Mouse (Mus musculus) intestine, embryonic 15.5 days (tissue): Measurements from ENCODE around the gene Ccdc51. TPM values are rescaled to one million over a fixed set of nuclear protein-coding genes. Genes with fewer than 3 reads are reported as not detected.

Experiments
- ATAC-seq: fragments of 200-750 bp; cut with Nextera tagmentation; 2 replicates; pipeline ENCODE4 v1.8.0; 2017; ENCODE audit warnings: moderate TSS enrichment, moderate library complexity
- H3K27ac ChIP-seq: fragments of 300-500 bp; sonication (generic); 2 replicates; pipeline ENCODE4 v1.5.1; 2015; ENCODE audit warnings: mild to moderate bottlenecking, inconsistent platforms
- H3K27me3 ChIP-seq: fragments of 300-500 bp; sonication (generic); replicated peaks from 2 replicates; pipeline ENCODE4 v1.6.1; 2015; ENCODE audit warnings: inconsistent platforms
- H3K36me3 ChIP-seq: fragments of 300-500 bp; sonication (generic); 2 replicates; pipeline ENCODE4 v1.6.1; 2015; ENCODE audit warnings: inconsistent platforms
- H3K4me1 ChIP-seq: fragments of 300-500 bp; sonication (generic); replicated peaks from 2 replicates; pipeline ENCODE4 v1.6.1; 2015; ENCODE audit warnings: inconsistent platforms
- H3K4me2 ChIP-seq: fragments of 300-500 bp; sonication (generic); replicated peaks from 2 replicates; pipeline ENCODE4 v1.6.1; 2015; ENCODE audit warnings: mild to moderate bottlenecking, inconsistent platforms
- H3K4me3 ChIP-seq: fragments of 300-500 bp; sonication (generic); replicated peaks from 2 replicates; pipeline ENCODE4 v1.5.1; 2015; ENCODE audit warnings: inconsistent platforms
- H3K9ac ChIP-seq: fragments of 300-500 bp; sonication (generic); 2 replicates; pipeline ENCODE4 v1.6.1; 2015; ENCODE audit warnings: inconsistent platforms
- H3K9me3 ChIP-seq: fragments of 300-500 bp; sonication (generic); 2 replicates; pipeline ENCODE4 v1.6.1; 2016; ENCODE audit warnings: inconsistent platforms
- WGBS: fragments of 180-500 bp; shearing (Covaris S2); methylation state at CpG from one replicate; pipeline ENCODE4 v1.1.7; 2015; 5-methylcytosine and 5-hydroxymethylcytosine counted together
- polyA plus RNA-seq: library from polyadenylated mRNA; unstranded; fragments of >200 nt; fragmentation: Nextera tagmentation; extraction: Ambion mirVana; gene quantifications from 2 replicates; pipeline ENCODE4 v1.2.1, GENCODE M21; 2015

The Ccdc51 gene
- polyA plus RNA-seq, 1 experiment from 2014 or later, result 17.2 TPM

- H3K9ac ChIP-seq, result no peak overlapping the region
- H3K27ac ChIP-seq, result no peak overlapping the region
- peaks cover 35% of the 10 kb centered on the region for H3K4me1 ChIP-seq
- no peak overlapping the region for H3K4me2 ChIP-seq
- WGBS, result 91% methylated on average over 5 of the region's 5 CpGs
- no peak overlapping the region for H3K4me3 ChIP-seq
- no peaks in the 10 kb centered on the region for H3K27me3 ChIP-seq
- no peaks in the 10 kb centered on the region for H3K9me3 ChIP-seq
- ATAC-seq, result no peak
- H3K36me3 ChIP-seq, result peaks cover 11% of the 10 kb centered on the region; the same call in 1 of the 2 replicates
Measured at GRCm38 (mm10) chr9:109101933-109102445, 19.7 kb downstream of the Ccdc51 start.

- Histone ChIP-seq H3K27ac (no peak overlapping the region), H3K4me3 (no peak overlapping the region), H3K4me2 (no peak overlapping the region), H3K4me1 (peaks cover 29% of the 10 kb centered on the region), H3K27me3 (no peaks in the 10 kb centered on the region), H3K36me3 (peaks cover 11% of the 10 kb centered on the region; the same call in 1 of the 2 replicates), H3K9me3 (no peaks in the 10 kb centered on the region), H3K9ac (no peak overlapping the region)
- 92% methylated on average over 3 of the region's 3 CpGs for WGBS
- ATAC-seq, result no peak
Measured at GRCm38 (mm10) chr9:109102541-109102940, 20.2 kb downstream of the Ccdc51 start.

DNA sequence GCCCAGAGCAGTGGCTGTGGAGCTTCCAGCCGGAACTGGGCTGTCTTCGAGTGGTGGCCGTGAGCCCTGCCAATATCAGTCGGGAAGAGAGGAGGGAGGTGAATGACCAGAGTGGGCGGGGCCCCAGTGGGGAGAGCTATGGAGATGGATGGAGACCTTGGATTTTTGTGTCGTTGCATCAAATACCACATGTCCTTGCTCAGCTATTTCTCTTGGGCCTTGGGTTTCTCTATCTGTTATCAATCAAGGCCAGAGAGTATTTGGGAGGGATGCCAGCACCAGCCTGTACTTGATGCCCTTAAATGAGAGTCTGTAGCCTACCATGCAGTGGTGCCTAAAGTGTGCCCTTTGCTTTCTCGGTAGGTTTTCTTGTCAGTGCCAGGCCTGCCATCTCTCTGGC lies 21.0 kb downstream of the Ccdc51 start:
- Histone ChIP-seq H3K27me3 (no peaks in the 10 kb centered on the region), H3K27ac (no peak overlapping the region), H3K9me3 (no peaks in the 10 kb centered on the region), H3K4me1 (peaks cover 23% of the 10 kb centered on the region), H3K9ac (no peak overlapping the region), H3K4me2 (no peak overlapping the region), H3K4me3 (no peak overlapping the region), H3K36me3 (peaks cover 11% of the 10 kb centered on the region; the same call in 1 of the 2 replicates)
- no peak for ATAC-seq
- WGBS, result 76% methylated on average over 7 of the region's 7 CpGs

DNA sequence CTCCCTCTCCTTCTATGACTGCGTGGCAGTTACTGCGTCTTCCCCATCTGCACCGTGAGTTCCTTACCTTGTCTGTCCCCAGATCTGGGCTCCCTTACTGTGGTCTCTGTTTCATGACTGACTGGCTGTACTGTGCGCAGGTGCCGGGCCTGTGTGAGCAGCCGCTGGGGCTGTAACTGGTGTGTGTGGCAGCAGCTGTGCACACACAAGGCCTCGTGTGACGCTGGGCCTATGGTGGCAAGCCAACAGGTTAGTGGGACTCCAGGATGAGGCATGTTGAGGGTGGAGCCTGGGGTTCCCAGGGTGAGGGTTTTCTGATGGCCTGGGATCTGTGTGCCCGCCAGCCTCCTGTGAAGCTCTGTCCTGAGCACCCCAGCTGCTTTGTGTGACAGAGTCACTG lies 21.8 kb downstream of the Ccdc51 start:
- H3K9ac ChIP-seq, result no peak overlapping the region
- 91% methylated on average over 9 of the region's 9 CpGs for WGBS
- H3K27me3 ChIP-seq, result no peaks in the 10 kb centered on the region
- no peak overlapping the region for H3K4me2 ChIP-seq
- H3K27ac ChIP-seq, result no peak overlapping the region
- no peak for ATAC-seq
- H3K4me1 ChIP-seq, result peaks cover 14% of the 10 kb centered on the region
- no peaks in the 10 kb centered on the region for H3K9me3 ChIP-seq
- H3K36me3 ChIP-seq, result peaks cover 15% of the 10 kb centered on the region
- H3K4me3 ChIP-seq, result no peak overlapping the region

- no peak overlapping the region for H3K9ac ChIP-seq
- H3K27me3 ChIP-seq, result no peaks in the 10 kb centered on the region
- WGBS, result 69% methylated on average over 12 of the region's 12 CpGs
- H3K4me2 ChIP-seq, result no peak overlapping the region
- H3K4me1 ChIP-seq, result peaks cover 9% of the 10 kb centered on the region
- no peaks in the 10 kb centered on the region for H3K9me3 ChIP-seq
- no peak overlapping the region for H3K27ac ChIP-seq
- H3K36me3 ChIP-seq, result peaks cover 20% of the 10 kb centered on the region
- peak; percentile 57 for ATAC-seq
- H3K4me3 ChIP-seq, result no peak overlapping the region
Measured at GRCm38 (mm10) chr9:109105011-109105410, 22.7 kb downstream of the Ccdc51 start.

DNA sequence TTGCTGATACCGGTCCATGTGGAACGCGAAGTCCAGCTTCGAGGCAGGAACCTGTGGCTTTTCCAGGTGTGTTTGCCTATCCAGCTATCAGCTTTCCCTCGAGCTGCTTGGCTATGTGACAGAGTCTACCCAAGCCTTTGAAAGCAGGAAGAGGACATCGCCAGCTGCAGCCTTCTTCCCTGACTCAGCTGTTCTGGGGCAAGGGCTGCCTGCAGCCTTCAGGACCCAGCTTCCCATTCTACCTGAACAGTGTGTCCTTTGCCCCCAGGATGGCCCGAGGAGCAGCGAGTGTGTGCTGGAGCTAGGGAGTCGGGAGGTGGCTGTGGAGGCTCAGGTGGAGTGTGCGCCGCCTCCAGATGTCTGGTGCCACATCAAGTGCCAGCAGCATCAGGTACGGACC lies 23.4 kb downstream of the Ccdc51 start:
- Histone ChIP-seq H3K4me2 (no peak overlapping the region), H3K4me1 (peaks cover 9% of the 10 kb centered on the region), H3K9ac (no peak overlapping the region), H3K27me3 (no peaks in the 10 kb centered on the region), H3K9me3 (no peaks in the 10 kb centered on the region), H3K4me3 (no peak overlapping the region), H3K36me3 (peaks cover 25% of the 10 kb centered on the region), H3K27ac (no peak overlapping the region)
- no peak for ATAC-seq
- WGBS, result 89% methylated on average over 12 of the region's 12 CpGs

- Histone ChIP-seq H3K9ac (no peak overlapping the region), H3K4me1 (peaks cover 9% of the 10 kb centered on the region), H3K27ac (no peak overlapping the region), H3K4me3 (no peak overlapping the region), H3K36me3 (peaks cover 33% of the 10 kb centered on the region), H3K9me3 (no peaks in the 10 kb centered on the region), H3K4me2 (no peak overlapping the region), H3K27me3 (no peaks in the 10 kb centered on the region)
- no peak for ATAC-seq
- WGBS, result 64% methylated on average over 5 of the region's 6 CpGs
Measured at GRCm38 (mm10) chr9:109107341-109107740, 25.0 kb downstream of the Ccdc51 start.

- Histone ChIP-seq H3K4me1 (peaks cover 2% of the 10 kb centered on the region; the same call in 1 of the 2 replicates), H3K4me3 (no peak overlapping the region), H3K36me3 (peaks cover 37% of the 10 kb centered on the region), H3K9me3 (no peaks in the 10 kb centered on the region), H3K27me3 (no peaks in the 10 kb centered on the region), H3K9ac (no peak overlapping the region), H3K4me2 (no peak overlapping the region), H3K27ac (no peak overlapping the region)
- ATAC-seq, result no peak
- 95% methylated on average over 11 of the region's 11 CpGs for WGBS
Measured at GRCm38 (mm10) chr9:109110240-109110639, 27.9 kb downstream of the Ccdc51 start.

- H3K27ac ChIP-seq, result no peak overlapping the region
- no peaks in the 10 kb centered on the region for H3K9me3 ChIP-seq
- H3K9ac ChIP-seq, result no peak overlapping the region
- H3K27me3 ChIP-seq, result no peaks in the 10 kb centered on the region
- H3K4me3 ChIP-seq, result no peak overlapping the region
- H3K4me2 ChIP-seq, result no peak overlapping the region
- H3K4me1 ChIP-seq, result no peaks in the 10 kb centered on the region
- no peak for ATAC-seq
- H3K36me3 ChIP-seq, result peaks cover 33% of the 10 kb centered on the region
- 86% methylated on average over 4 of the region's 4 CpGs for WGBS
Measured at GRCm38 (mm10) chr9:109111101-109111500, 28.8 kb downstream of the Ccdc51 start.

GRCm38 (mm10) chr9:109111591-109111990 lies 29.3 kb downstream of the Ccdc51 start:
- H3K4me2 ChIP-seq, result no peak overlapping the region
- no peaks in the 10 kb centered on the region for H3K27me3 ChIP-seq

GRCm38 (mm10) chr9:109113331-109113730 lies 31.0 kb downstream of the Ccdc51 start:
- no peak overlapping the region for H3K4me2 ChIP-seq
- ATAC-seq, result no peak
- no peak overlapping the region for H3K27ac ChIP-seq
- no peaks in the 10 kb centered on the region for H3K9me3 ChIP-seq
- H3K4me1 ChIP-seq, result no peaks in the 10 kb centered on the region
- 91% methylated on average over 8 of the region's 8 CpGs for WGBS
- peaks cover 39% of the 10 kb centered on the region for H3K36me3 ChIP-seq
- H3K9ac ChIP-seq, result no peak overlapping the region
- H3K4me3 ChIP-seq, result no peak overlapping the region
- H3K27me3 ChIP-seq, result no peaks in the 10 kb centered on the region

More at GRCm38 (mm10) chr9:109111591-109111990, 29.3 kb downstream of the Ccdc51 start:
- H3K9ac ChIP-seq, result no peak overlapping the region
- WGBS, result 91% methylated on average over 9 of the region's 9 CpGs
- no peak for ATAC-seq
- no peaks in the 10 kb centered on the region for H3K9me3 ChIP-seq
- H3K27ac ChIP-seq, result no peak overlapping the region
- no peak overlapping the region for H3K4me3 ChIP-seq
- peaks cover 33% of the 10 kb centered on the region for H3K36me3 ChIP-seq
- no peaks in the 10 kb centered on the region for H3K4me1 ChIP-seq

DNA sequence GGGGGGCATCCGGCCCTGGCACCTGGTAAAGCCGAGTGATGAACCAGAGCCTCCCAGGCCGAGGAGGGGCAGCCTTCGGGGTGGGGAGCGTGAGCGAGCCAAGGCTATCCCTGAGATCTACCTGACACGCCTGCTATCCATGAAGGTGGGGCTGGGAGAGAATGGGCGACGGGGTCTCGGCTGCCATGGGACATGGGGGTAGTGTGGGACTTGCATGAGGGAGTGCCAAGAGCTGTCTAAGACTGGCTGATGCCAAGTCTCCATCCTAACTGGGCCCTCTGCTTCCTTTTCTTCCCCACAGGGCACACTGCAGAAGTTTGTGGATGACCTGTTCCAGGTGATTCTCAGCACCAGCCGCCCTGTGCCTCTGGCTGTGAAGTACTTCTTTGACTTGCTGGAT lies 32.0 kb downstream of the Ccdc51 start:
- no peak overlapping the region for H3K27ac ChIP-seq
- H3K9me3 ChIP-seq, result no peaks in the 10 kb centered on the region
- H3K36me3 ChIP-seq, result peaks cover 41% of the 10 kb centered on the region
- no peak overlapping the region for H3K4me3 ChIP-seq
- H3K9ac ChIP-seq, result no peak overlapping the region
- no peaks in the 10 kb centered on the region for H3K4me1 ChIP-seq
- ATAC-seq, result no peak
- H3K4me2 ChIP-seq, result no peak overlapping the region
- no peaks in the 10 kb centered on the region for H3K27me3 ChIP-seq
- 91% methylated on average over 11 of the region's 11 CpGs for WGBS

DNA sequence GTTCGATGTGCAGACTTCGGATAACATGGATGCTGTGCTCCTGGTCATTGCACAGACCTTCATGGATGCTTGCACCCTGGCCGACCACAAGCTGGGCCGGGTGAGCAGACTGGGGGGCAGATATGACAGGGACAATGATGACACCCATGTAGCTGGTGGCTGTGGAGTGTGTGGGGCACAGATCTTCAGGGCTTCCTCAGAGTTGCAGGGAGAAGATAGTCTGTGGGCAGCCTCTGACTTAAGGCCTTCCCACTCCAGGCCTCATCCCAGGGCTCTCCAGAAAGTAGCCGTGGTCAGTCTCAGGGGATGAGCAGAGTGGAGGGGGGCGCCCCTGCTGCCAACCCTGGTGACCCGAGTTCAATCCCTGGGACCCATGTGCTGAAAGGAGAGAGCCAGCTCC lies 32.6 kb downstream of the Ccdc51 start:
- WGBS, result 89% methylated on average over 7 of the region's 7 CpGs
- H3K9me3 ChIP-seq, result no peaks in the 10 kb centered on the region
- peaks cover 37% of the 10 kb centered on the region for H3K36me3 ChIP-seq

More for the DNA sequence above, 32.6 kb downstream of the Ccdc51 start:
- no peaks in the 10 kb centered on the region for H3K27me3 ChIP-seq
- no peaks in the 10 kb centered on the region for H3K4me1 ChIP-seq
- H3K4me3 ChIP-seq, result no peak overlapping the region
- no peak overlapping the region for H3K27ac ChIP-seq
- no peak for ATAC-seq
- H3K4me2 ChIP-seq, result no peak overlapping the region
- H3K9ac ChIP-seq, result no peak overlapping the region
